Mouse (Mus musculus): Measurements from ENCODE around the gene Zfp777. TPM values are rescaled to one million over a fixed set of nuclear protein-coding genes. Genes with fewer than 3 reads are reported as not detected.
A peak's percentile ranks its signal among the peaks of the same experiment; 100 is the strongest.

The Zfp777 gene
- polyA plus RNA-seq, 2 experiments: 1.5 to 3.6 TPM

DNA sequence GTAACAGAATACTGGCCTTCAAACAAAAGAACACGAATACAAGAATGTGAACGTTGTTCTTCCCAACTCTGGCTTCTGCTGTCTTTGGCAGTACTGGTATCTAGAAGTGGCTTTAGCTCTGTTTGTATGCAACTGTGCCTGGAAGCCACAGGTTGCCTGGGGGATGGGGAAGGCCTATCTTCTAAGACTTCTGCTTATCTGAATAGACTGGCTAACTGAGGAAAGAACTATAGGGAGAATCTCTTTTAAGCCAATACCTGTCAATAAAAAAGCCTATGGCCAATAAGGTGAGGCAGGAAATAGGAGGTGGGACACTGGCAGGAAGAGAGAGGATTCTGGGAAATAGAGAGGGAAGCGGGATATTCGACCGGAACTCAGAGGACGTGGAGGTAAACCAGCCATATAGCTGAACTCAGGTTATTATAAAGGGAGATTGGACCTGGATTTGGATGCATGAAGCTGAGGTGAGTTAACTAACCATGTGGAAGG, 16.9 kb upstream of the Zfp777 start:
- H3K9ac ChIP-seq (replicated peaks): no peak overlapping the region
- ATAC-seq (ENCODE audit: insufficient read depth) (no peak; the same call in 1 of the 2 replicates), DNase-seq (ENCODE audit: low read depth in 3 of 3, low spot score in 3 of 3) (no peak)
- no peak overlapping the region for H3K4me2 ChIP-seq (ENCODE audit: low read depth)
- no peaks in the 10 kb centered on the region for H3K27me3 ChIP-seq (ENCODE audit: control insufficient read depth, insufficient read depth, low read length)
- peaks cover 0 to 10% of the 10 kb centered on the region in 2 experiments; a peak in 3 of 4 replicates for H3K4me1 ChIP-seq (replicated peaks; ENCODE audit: control insufficient read depth in 2 of 2, insufficient read depth in 2 of 2, low read length in 1 of 2)
- no peaks in the 10 kb centered on the region for H3K9me3 ChIP-seq (ENCODE audit: control insufficient read depth, low read length)
- no peak overlapping the region for H3K27ac ChIP-seq
- TF ChIP-seq CTCF (IDR thresholded peaks at IDR 0.05; ENCODE audit: low read depth) (no peak), EP300 (IDR thresholded peaks at IDR 0.05; ENCODE audit: low read depth) (no peak)
- peaks cover 7% of the 10 kb centered on the region for H3K36me3 ChIP-seq (replicated peaks; ENCODE audit: control insufficient read depth, insufficient read depth, low read depth)
- no peak overlapping the region for H3K4me3 ChIP-seq (ENCODE audit: insufficient read depth in 1 of 2, low read depth in 2 of 2, low read length in 2 of 2)
- WGBS (ENCODE audit: insufficient replicate concordance): 77% methylated on average over 6 of the region's 6 CpGs

- Histone ChIP-seq H3K4me1 (replicated peaks; ENCODE audit: control insufficient read depth in 2 of 2, insufficient read depth in 2 of 2, low read length in 1 of 2) (peaks cover 0 to 10% of the 10 kb centered on the region in 2 experiments; a peak in 3 of 4 replicates), H3K27ac (no peak overlapping the region), H3K36me3 (replicated peaks; ENCODE audit: control insufficient read depth, insufficient read depth, low read depth) (peaks cover 7% of the 10 kb centered on the region), H3K4me3 (ENCODE audit: insufficient read depth in 1 of 2, low read depth in 2 of 2, low read length in 2 of 2) (no peak overlapping the region), H3K9me3 (ENCODE audit: control insufficient read depth, low read length) (no peaks in the 10 kb centered on the region), H3K27me3 (ENCODE audit: control insufficient read depth, insufficient read depth, low read length) (no peaks in the 10 kb centered on the region), H3K4me2 (ENCODE audit: low read depth) (no peak overlapping the region), H3K9ac (replicated peaks) (no peak overlapping the region)
- TF ChIP-seq EP300 (IDR thresholded peaks at IDR 0.05; ENCODE audit: low read depth) (no peak), CTCF (IDR thresholded peaks at IDR 0.05; ENCODE audit: low read depth) (no peak)
- ATAC-seq (ENCODE audit: insufficient read depth): no peak
- WGBS (ENCODE audit: insufficient replicate concordance): 85% methylated on average over 14 of the region's 14 CpGs
- DNase-seq (ENCODE audit: low read depth in 3 of 3, low spot score in 3 of 3): no peak
Measured at GRCm38 (mm10) chr6:48064451-48064850, 15.7 kb upstream of the Zfp777 start.

DNA sequence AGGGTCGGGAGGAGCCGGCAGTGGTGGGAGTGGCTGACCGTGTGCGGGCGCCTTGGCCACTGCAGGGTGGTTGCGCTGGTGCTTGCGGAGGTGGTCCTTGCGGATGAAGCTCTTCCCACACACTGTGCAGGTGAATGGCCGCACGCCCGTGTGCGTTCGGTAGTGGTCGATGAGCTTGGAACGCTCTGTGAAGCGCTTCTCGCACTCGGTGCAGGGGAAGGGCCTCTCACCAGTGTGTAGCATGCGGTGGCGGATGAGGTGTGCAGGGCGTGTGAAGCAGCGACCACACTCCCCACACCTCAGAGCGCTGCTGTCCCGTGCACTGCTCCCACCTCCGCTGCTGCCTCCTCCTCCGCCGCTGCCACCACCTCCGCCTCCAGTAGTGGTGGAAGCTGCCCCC, 15.2 kb upstream of the Zfp777 start:
- Histone ChIP-seq H3K27ac (no peak overlapping the region), H3K4me2 (ENCODE audit: low read depth) (no peak overlapping the region), H3K4me3 (ENCODE audit: insufficient read depth in 1 of 2, low read depth in 2 of 2, low read length in 2 of 2) (no peak overlapping the region), H3K36me3 (replicated peaks; ENCODE audit: control insufficient read depth, insufficient read depth, low read depth) (peaks cover 5% of the 10 kb centered on the region), H3K9me3 (ENCODE audit: control insufficient read depth, low read length) (no peaks in the 10 kb centered on the region), H3K27me3 (ENCODE audit: control insufficient read depth, insufficient read depth, low read length) (no peaks in the 10 kb centered on the region), H3K9ac (replicated peaks) (no peak overlapping the region), H3K4me1 (replicated peaks; ENCODE audit: control insufficient read depth in 2 of 2, insufficient read depth in 2 of 2, low read length in 1 of 2) (peaks cover 0 to 10% of the 10 kb centered on the region in 2 experiments; a peak in 3 of 4 replicates)
- TF ChIP-seq CTCF (IDR thresholded peaks at IDR 0.05; ENCODE audit: low read depth) (no peak), EP300 (IDR thresholded peaks at IDR 0.05; ENCODE audit: low read depth) (no peak)
- no peak for DNase-seq (ENCODE audit: low read depth in 3 of 3, low spot score in 3 of 3)
- 88% methylated on average over 28 of the region's 28 CpGs for WGBS (ENCODE audit: insufficient replicate concordance)
- ATAC-seq (ENCODE audit: insufficient read depth): no peak

GRCm38 (mm10) chr6:48060895-48061294, 12.2 kb upstream of the Zfp777 start:
- no peak overlapping the region for H3K4me3 ChIP-seq (ENCODE audit: insufficient read depth in 1 of 2, low read depth in 2 of 2, low read length in 2 of 2)
- H3K9me3 ChIP-seq (ENCODE audit: control insufficient read depth, low read length): no peaks in the 10 kb centered on the region
- ATAC-seq (ENCODE audit: insufficient read depth) (no peak), DNase-seq (ENCODE audit: low read depth in 3 of 3, low spot score in 3 of 3) (no peak)
- H3K9ac ChIP-seq (replicated peaks): no peak overlapping the region
- H3K27me3 ChIP-seq (ENCODE audit: control insufficient read depth, insufficient read depth, low read length): no peaks in the 10 kb centered on the region
- peak overlapping the region; percentile 22; the same call in 1 of the 2 replicates for H3K4me2 ChIP-seq (ENCODE audit: low read depth)
- H3K27ac ChIP-seq: no peak overlapping the region
- H3K36me3 ChIP-seq (replicated peaks; ENCODE audit: control insufficient read depth, insufficient read depth, low read depth): peaks cover 2% of the 10 kb centered on the region; the same call in 1 of the 2 replicates
- TF ChIP-seq CTCF (IDR thresholded peaks at IDR 0.05; ENCODE audit: low read depth) (no peak), EP300 (IDR thresholded peaks at IDR 0.05; ENCODE audit: low read depth) (no peak)
- peaks cover 0 to 10% of the 10 kb centered on the region in 2 experiments; a peak in 3 of 4 replicates for H3K4me1 ChIP-seq (replicated peaks; ENCODE audit: control insufficient read depth in 2 of 2, insufficient read depth in 2 of 2, low read length in 1 of 2)
- 19% methylated on average over 1 of the region's 1 CpGs for WGBS (ENCODE audit: insufficient replicate concordance)

DNA sequence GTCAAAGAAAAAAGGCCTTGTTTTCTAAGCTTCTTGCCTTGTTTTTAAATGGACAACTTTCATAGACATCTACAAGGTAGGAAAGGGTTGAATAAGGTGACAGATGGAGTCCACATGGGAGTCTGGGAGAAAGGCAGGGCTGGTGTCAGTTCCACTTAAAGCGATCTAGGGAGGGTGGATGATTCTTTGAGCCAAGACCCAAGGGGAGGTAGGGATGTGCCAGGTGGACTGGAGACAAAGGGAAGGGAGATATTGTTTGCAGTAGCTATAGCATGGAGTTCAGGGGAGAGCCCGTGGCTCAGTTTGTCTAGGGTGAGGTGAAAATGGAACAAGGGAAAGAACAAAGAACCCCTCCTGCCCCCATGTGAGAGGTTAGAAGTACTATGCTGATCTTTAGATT, 11.7 kb upstream of the Zfp777 start:
- DNase-seq (ENCODE audit: low read depth in 3 of 3, low spot score in 3 of 3) (no peak), ATAC-seq (ENCODE audit: insufficient read depth) (no peak)
- H3K27me3 ChIP-seq (ENCODE audit: control insufficient read depth, insufficient read depth, low read length): no peaks in the 10 kb centered on the region
- H3K4me3 ChIP-seq (ENCODE audit: insufficient read depth in 1 of 2, low read depth in 2 of 2, low read length in 2 of 2): no peak overlapping the region
- H3K9me3 ChIP-seq (ENCODE audit: control insufficient read depth, low read length): no peaks in the 10 kb centered on the region
- H3K9ac ChIP-seq (replicated peaks): no peak overlapping the region
- 62% methylated on average over 2 of the region's 2 CpGs for WGBS (ENCODE audit: insufficient replicate concordance)
- H3K27ac ChIP-seq: no peak overlapping the region
- H3K4me1 ChIP-seq (replicated peaks; ENCODE audit: control insufficient read depth in 2 of 2, insufficient read depth in 2 of 2, low read length in 1 of 2): peaks cover 0 to 8% of the 10 kb centered on the region in 2 experiments; a peak in 3 of 4 replicates
- TF ChIP-seq EP300 (IDR thresholded peaks at IDR 0.05; ENCODE audit: low read depth) (no peak), CTCF (IDR thresholded peaks at IDR 0.05; ENCODE audit: low read depth) (no peak)
- no peak overlapping the region for H3K4me2 ChIP-seq (ENCODE audit: low read depth)
- H3K36me3 ChIP-seq (replicated peaks; ENCODE audit: control insufficient read depth, insufficient read depth, low read depth): peaks cover 2% of the 10 kb centered on the region; the same call in 1 of the 2 replicates

Measured in liver, embryonic 14.5 days (tissue).